Mouse (Mus musculus) gastrocnemius, adult 18-20 months (tissue): ENCODE measurements around the gene Cul4a. TPM values are rescaled to one million over a fixed set of nuclear protein-coding genes. Genes with fewer than 3 reads are reported as not detected.

Experiments
- DNase-seq: peaks from one replicate; pipeline ENCODE4 v3.0.0; 2021; ENCODE audit warnings: low spot score
- total RNA-seq, 2 experiments: library from RNA; stranded (reverse); gene quantifications; 2 replicates each; pipeline ENCODE4 v1.2.3; 2021

Cul4a gene
- total RNA-seq, 2 experiments from 2014 or later: 67.0 to 69.3 TPM

- DNase-seq: peak; percentile 73
Observed at GRCm38 (mm10) chr8:13132220-13132619, 26.8 kb downstream of the Cul4a start.

GRCm38 (mm10) chr8:13139641-13140182 lies 34.3 kb downstream of the Cul4a start:
- no peak for DNase-seq

GRCm38 (mm10) chr8:13141681-13142080 lies 36.3 kb downstream of the Cul4a start:
- no peak for DNase-seq

- peak; percentile 76 for DNase-seq
Observed at GRCm38 (mm10) chr8:13148476-13148875, 43.1 kb downstream of the Cul4a start.

- DNase-seq: no peak
Observed at GRCm38 (mm10) chr8:13149287-13149686, 43.9 kb downstream of the Cul4a start.

GRCm38 (mm10) chr8:13149866-13150265 lies 44.4 kb downstream of the Cul4a start:
- DNase-seq: no peak

- peak; percentile 68 for DNase-seq
Observed at GRCm38 (mm10) chr8:13150929-13151328, 45.5 kb downstream of the Cul4a start.

GRCm38 (mm10) chr8:13154099-13154498 lies 48.7 kb downstream of the Cul4a start:
- DNase-seq: peak; percentile 37

GRCm38 (mm10) chr8:13155358-13155757 lies 49.9 kb downstream of the Cul4a start:
- DNase-seq: no peak

- peak; percentile 80 for DNase-seq
Observed at GRCm38 (mm10) chr8:13156327-13157097, 51.1 kb downstream of the Cul4a start.

- DNase-seq: peak; percentile 99
Observed at GRCm38 (mm10) chr8:13158718-13159376, 53.4 kb downstream of the Cul4a start, which contains the start of gene Lamp1. TSS of gene Lamp1 (plus strand) at chr8:13159161.

- no peak for DNase-seq
Observed at GRCm38 (mm10) chr8:13159377-13159881, 54.0 kb downstream of the Cul4a start.

- no peak for DNase-seq
Observed at GRCm38 (mm10) chr8:13160691-13161090, 55.3 kb downstream of the Cul4a start.

- no peak for DNase-seq
Observed at GRCm38 (mm10) chr8:13162098-13162497, 56.7 kb downstream of the Cul4a start.

- no peak for DNase-seq
Observed at GRCm38 (mm10) chr8:13163563-13163962, 58.1 kb downstream of the Cul4a start.

- DNase-seq: peak; percentile 61
Observed at GRCm38 (mm10) chr8:13164361-13164760, 58.9 kb downstream of the Cul4a start.

- DNase-seq: no peak
Observed at GRCm38 (mm10) chr8:13170510-13170909, 65.1 kb downstream of the Cul4a start.

GRCm38 (mm10) chr8:13174305-13174704 lies 68.9 kb downstream of the Cul4a start:
- no peak for DNase-seq

- DNase-seq: no peak
Observed at GRCm38 (mm10) chr8:13174811-13175210, 69.4 kb downstream of the Cul4a start.

GRCm38 (mm10) chr8:13175650-13176049 lies 70.2 kb downstream of the Cul4a start:
- DNase-seq: no peak

GRCm38 (mm10) chr8:13177173-13177852 lies 71.9 kb downstream of the Cul4a start:
- DNase-seq: no peak

GRCm38 (mm10) chr8:13178137-13178536 lies 72.7 kb downstream of the Cul4a start:
- DNase-seq: no peak
